Mouse (Mus musculus): ENCODE results near the gene Arhgef19. TPM values are rescaled to one million over a fixed set of nuclear protein-coding genes. Genes with fewer than 3 reads are reported as not detected.

Gene Arhgef19
- polyA plus RNA-seq, 1 experiment from 2014 or later: 5.8 TPM

GRCm38 (mm10) chr4:141241861-141242260, 2.6 kb downstream of the Arhgef19 start:
- Histone ChIP-seq H3K36me3 (replicated peaks; ENCODE audit: control insufficient read depth, insufficient read depth, low read depth, low read length) (no peaks in the 10 kb centered on the region), H3K27ac (replicated peaks; ENCODE audit: low read depth, low read length) (no peak overlapping the region), H3K4me2 (ENCODE audit: low read depth, low read length) (no peak overlapping the region), H3K27me3 (ENCODE audit: control insufficient read depth, insufficient read depth, low read length) (peaks cover 68% of the 10 kb centered on the region), H3K4me1 (ENCODE audit: control insufficient read depth, insufficient read depth, low read length) (peaks cover 15% of the 10 kb centered on the region), H3K9ac (replicated peaks; ENCODE audit: low read length) (no peak overlapping the region), H3K4me3 (ENCODE audit: low read depth, low read length) (no peak overlapping the region), H3K9me3 (replicated peaks; ENCODE audit: control insufficient read depth, low read length) (no peaks in the 10 kb centered on the region)
- WGBS: 32% methylated on average over 15 of the region's 15 CpGs
- ATAC-seq (replicated peaks; ENCODE audit: insufficient number of reproducible peaks, low FRiP score, low TSS enrichment, low read depth) (no peak), DNase-seq (ENCODE audit: low spot score) (no peak)

GRCm38 (mm10) chr4:141242651-141243241, 3.4 kb downstream of the Arhgef19 start:
- Histone ChIP-seq H3K4me3 (ENCODE audit: low read depth, low read length) (peak overlapping the region; percentile 19), H3K4me1 (ENCODE audit: control insufficient read depth, insufficient read depth, low read length) (peaks cover 16% of the 10 kb centered on the region), H3K9me3 (replicated peaks; ENCODE audit: control insufficient read depth, low read length) (no peaks in the 10 kb centered on the region), H3K9ac (replicated peaks; ENCODE audit: low read length) (peak overlapping the region; percentile 44), H3K27ac (replicated peaks; ENCODE audit: low read depth, low read length) (peak overlapping the region; percentile 20; the same call in 1 of the 2 replicates), H3K27me3 (ENCODE audit: control insufficient read depth, insufficient read depth, low read length) (peaks cover 77% of the 10 kb centered on the region), H3K4me2 (ENCODE audit: low read depth, low read length) (peak overlapping the region; percentile 8), H3K36me3 (replicated peaks; ENCODE audit: control insufficient read depth, insufficient read depth, low read depth, low read length) (no peaks in the 10 kb centered on the region)
- ATAC-seq (replicated peaks; ENCODE audit: insufficient number of reproducible peaks, low FRiP score, low TSS enrichment, low read depth): 0 out of 2 replicates have a peak, but pooled peaks have one; percentile 2
- peak; percentile 60 for DNase-seq (ENCODE audit: low spot score)
- WGBS: 1% methylated on average over 11 of the region's 11 CpGs

GRCm38 (mm10) chr4:141243636-141244035, 4.3 kb downstream of the Arhgef19 start:
- 58% methylated on average over 5 of the region's 5 CpGs for WGBS
- Histone ChIP-seq H3K4me2 (ENCODE audit: low read depth, low read length) (no peak overlapping the region), H3K36me3 (replicated peaks; ENCODE audit: control insufficient read depth, insufficient read depth, low read depth, low read length) (no peaks in the 10 kb centered on the region), H3K9me3 (replicated peaks; ENCODE audit: control insufficient read depth, low read length) (no peaks in the 10 kb centered on the region), H3K9ac (replicated peaks; ENCODE audit: low read length) (no peak overlapping the region), H3K4me3 (ENCODE audit: low read depth, low read length) (no peak overlapping the region), H3K27ac (replicated peaks; ENCODE audit: low read depth, low read length) (no peak overlapping the region), H3K27me3 (ENCODE audit: control insufficient read depth, insufficient read depth, low read length) (peaks cover 82% of the 10 kb centered on the region), H3K4me1 (ENCODE audit: control insufficient read depth, insufficient read depth, low read length) (peaks cover 16% of the 10 kb centered on the region)
- DNase-seq (ENCODE audit: low spot score) (no peak), ATAC-seq (replicated peaks; ENCODE audit: insufficient number of reproducible peaks, low FRiP score, low TSS enrichment, low read depth) (no peak)

- Histone ChIP-seq H3K4me2 (ENCODE audit: low read depth, low read length) (peak overlapping the region; percentile 24; the same call in 1 of the 2 replicates), H3K9me3 (replicated peaks; ENCODE audit: control insufficient read depth, low read length) (no peaks in the 10 kb centered on the region), H3K36me3 (replicated peaks; ENCODE audit: control insufficient read depth, insufficient read depth, low read depth, low read length) (no peaks in the 10 kb centered on the region), H3K4me3 (ENCODE audit: low read depth, low read length) (peak overlapping the region; percentile 12; the same call in 1 of the 2 replicates), H3K9ac (replicated peaks; ENCODE audit: low read length) (no peak overlapping the region), H3K27me3 (ENCODE audit: control insufficient read depth, insufficient read depth, low read length) (peaks cover 83% of the 10 kb centered on the region), H3K4me1 (ENCODE audit: control insufficient read depth, insufficient read depth, low read length) (peaks cover 13% of the 10 kb centered on the region), H3K27ac (replicated peaks; ENCODE audit: low read depth, low read length) (0 out of 2 replicates have a peak overlapping the region, but pooled peaks have one; percentile 35)
- 32% methylated on average over 5 of the region's 5 CpGs for WGBS
- ATAC-seq (replicated peaks; ENCODE audit: insufficient number of reproducible peaks, low FRiP score, low TSS enrichment, low read depth): no peak
- no peak for DNase-seq (ENCODE audit: low spot score)
Measured at GRCm38 (mm10) chr4:141244401-141244800, 5.1 kb downstream of the Arhgef19 start.

GRCm38 (mm10) chr4:141244931-141245425, 5.7 kb downstream of the Arhgef19 start:
- ATAC-seq (replicated peaks; ENCODE audit: insufficient number of reproducible peaks, low FRiP score, low TSS enrichment, low read depth) (no peak), DNase-seq (ENCODE audit: low spot score) (no peak)
- H3K4me1 ChIP-seq (ENCODE audit: control insufficient read depth, insufficient read depth, low read length): peaks cover 13% of the 10 kb centered on the region
- 0 out of 2 replicates have a peak overlapping the region, but pooled peaks have one; percentile 35 for H3K27ac ChIP-seq (replicated peaks; ENCODE audit: low read depth, low read length)
- H3K9ac ChIP-seq (replicated peaks; ENCODE audit: low read length): peak overlapping the region; percentile 41
- no peaks in the 10 kb centered on the region for H3K36me3 ChIP-seq (replicated peaks; ENCODE audit: control insufficient read depth, insufficient read depth, low read depth, low read length)
- H3K4me3 ChIP-seq (ENCODE audit: low read depth, low read length): peak overlapping the region; percentile 12; the same call in 1 of the 2 replicates
- 17% methylated on average over 9 of the region's 9 CpGs for WGBS
- H3K4me2 ChIP-seq (ENCODE audit: low read depth, low read length): peak overlapping the region; percentile 24
- peaks cover 81% of the 10 kb centered on the region for H3K27me3 ChIP-seq (ENCODE audit: control insufficient read depth, insufficient read depth, low read length)
- H3K9me3 ChIP-seq (replicated peaks; ENCODE audit: control insufficient read depth, low read length): no peaks in the 10 kb centered on the region

GRCm38 (mm10) chr4:141246089-141246997, 7.0 kb downstream of the Arhgef19 start:
- H3K4me1 ChIP-seq (ENCODE audit: control insufficient read depth, insufficient read depth, low read length): peaks cover 13% of the 10 kb centered on the region
- H3K9ac ChIP-seq (replicated peaks; ENCODE audit: low read length): no peak overlapping the region
- H3K4me3 ChIP-seq (ENCODE audit: low read depth, low read length): no peak overlapping the region
- DNase-seq (ENCODE audit: low spot score): no peak
- H3K36me3 ChIP-seq (replicated peaks; ENCODE audit: control insufficient read depth, insufficient read depth, low read depth, low read length): no peaks in the 10 kb centered on the region
- WGBS: 22% methylated on average over 24 of the region's 24 CpGs
- H3K27ac ChIP-seq (replicated peaks; ENCODE audit: low read depth, low read length): no peak overlapping the region
- ATAC-seq (replicated peaks; ENCODE audit: insufficient number of reproducible peaks, low FRiP score, low TSS enrichment, low read depth): no peak
- H3K4me2 ChIP-seq (ENCODE audit: low read depth, low read length): no peak overlapping the region; the same call in 1 of the 2 replicates
- no peaks in the 10 kb centered on the region for H3K9me3 ChIP-seq (replicated peaks; ENCODE audit: control insufficient read depth, low read length)
- H3K27me3 ChIP-seq (ENCODE audit: control insufficient read depth, insufficient read depth, low read length): peaks cover 70% of the 10 kb centered on the region

- no peak for DNase-seq (ENCODE audit: low spot score)
- H3K4me1 ChIP-seq (ENCODE audit: control insufficient read depth, insufficient read depth, low read length): peaks cover 13% of the 10 kb centered on the region
- no peak for ATAC-seq (replicated peaks; ENCODE audit: insufficient number of reproducible peaks, low FRiP score, low TSS enrichment, low read depth)
Measured at GRCm38 (mm10) chr4:141246998-141247350, 7.7 kb downstream of the Arhgef19 start.

More at GRCm38 (mm10) chr4:141246998-141247350, 7.7 kb downstream of the Arhgef19 start:
- no peak overlapping the region for H3K27ac ChIP-seq (replicated peaks; ENCODE audit: low read depth, low read length)
- WGBS: 2% methylated on average over 17 of the region's 17 CpGs
- H3K9ac ChIP-seq (replicated peaks; ENCODE audit: low read length): no peak overlapping the region
- no peaks in the 10 kb centered on the region for H3K36me3 ChIP-seq (replicated peaks; ENCODE audit: control insufficient read depth, insufficient read depth, low read depth, low read length)
- H3K4me3 ChIP-seq (ENCODE audit: low read depth, low read length): no peak overlapping the region
- peak overlapping the region; percentile 64 for H3K4me2 ChIP-seq (ENCODE audit: low read depth, low read length)
- H3K9me3 ChIP-seq (replicated peaks; ENCODE audit: control insufficient read depth, low read length): no peaks in the 10 kb centered on the region
- H3K27me3 ChIP-seq (ENCODE audit: control insufficient read depth, insufficient read depth, low read length): peaks cover 64% of the 10 kb centered on the region

Measured in embryonic facial prominence, embryonic 11.5 days (tissue).